Mouse (Mus musculus) kidney, postnatal 0 days (tissue): ENCODE data around the gene Supt20. TPM values are rescaled to one million over a fixed set of nuclear protein-coding genes. Genes with fewer than 3 reads are reported as not detected.

Experiments
- ATAC-seq: fragments of 200-750 bp; cut with Nextera tagmentation; replicated peaks from 2 replicates; pipeline ENCODE4 v1.8.0; 2017; ENCODE audit warnings: low read depth, moderate number of reproducible peaks, moderate TSS enrichment, moderate library complexity; ENCODE audit not compliant: low FRiP score
- DNase-seq: peaks from one replicate; pipeline ENCODE4 v3.0.0-alpha.2; 2016; ENCODE audit warnings: low spot score
- H3K27ac ChIP-seq: fragments of 300-500 bp; sonication (generic); 2 replicates; pipeline ENCODE4 v1.5.1; 2014; ENCODE audit warnings: mild to moderate bottlenecking
- H3K27me3 ChIP-seq: fragments of 300-500 bp; sonication (generic); 2 replicates; pipeline ENCODE4 v1.6.1; 2014; ENCODE audit warnings: low read length, mixed read lengths; ENCODE audit not compliant: insufficient read depth
- H3K36me3 ChIP-seq: fragments of 300-500 bp; sonication (generic); 2 replicates; pipeline ENCODE4 v1.6.1; 2014; ENCODE audit warnings: low read length, mixed read lengths; ENCODE audit not compliant: insufficient read depth
- H3K4me1 ChIP-seq: fragments of 300-500 bp; sonication (generic); replicated peaks from 2 replicates; pipeline ENCODE4 v1.6.1; 2014; ENCODE audit warnings: antibody characterized with exemption, low read length, mixed read lengths; ENCODE audit not compliant: insufficient read depth
- H3K4me2 ChIP-seq: fragments of 300-500 bp; sonication (generic); 2 replicates; pipeline ENCODE4 v1.6.1; 2014; ENCODE audit warnings: mild to moderate bottlenecking, low read length, moderate library complexity, mixed read lengths
- H3K4me3 ChIP-seq: fragments of 300-500 bp; sonication (generic); replicated peaks from 2 replicates; pipeline ENCODE4 v1.5.1; 2014; ENCODE audit warnings: low read depth, low read length
- H3K9ac ChIP-seq: fragments of 300-500 bp; sonication (generic); 2 replicates; pipeline ENCODE4 v1.6.1; 2014; ENCODE audit warnings: low read depth, low read length
- H3K9me3 ChIP-seq: fragments of 300-500 bp; sonication (generic); replicated peaks from 2 replicates; pipeline ENCODE4 v1.6.1; 2016; ENCODE audit warnings: low read length, inconsistent platforms, mixed read lengths
- CTCF ChIP-seq: IDR thresholded peaks from 2 replicates; pipeline ENCODE4 v1.5.1; 2016; ENCODE audit warnings: antibody characterized with exemption, low read depth, mild to moderate bottlenecking, moderate library complexity
- WGBS: fragments of 180-500 bp; shearing (Covaris S2); extraction: QIAGEN DNeasy Blood & Tissue Kit; methylation state at CpG from one replicate; pipeline ENCODE4 v1.1.7; 2014; 5-methylcytosine and 5-hydroxymethylcytosine counted together
- polyA plus RNA-seq: library from polyadenylated mRNA; unstranded; fragments of >200 nt; fragmentation: Nextera tagmentation; extraction: Ambion mirVana; gene quantifications from 2 replicates; pipeline ENCODE4 v1.2.1, GENCODE M21; 2015

Supt20 gene
- polyA plus RNA-seq, 1 experiment from 2014 or later = 69.0 TPM

- no peak for DNase-seq
- TF ChIP-seq CTCF = no peak
- WGBS = 93% methylated on average over 11 of the region's 11 CpGs
- Histone ChIP-seq H3K9ac (no peak overlapping the region), H3K9me3 (no peaks in the 10 kb centered on the region), H3K4me2 (no peak overlapping the region), H3K4me1 (no peaks in the 10 kb centered on the region), H3K27ac (no peak overlapping the region), H3K4me3 (no peak overlapping the region), H3K27me3 (no peaks in the 10 kb centered on the region), H3K36me3 (peaks cover 62% of the 10 kb centered on the region)
- ATAC-seq = no peak
These were observed 49.4 kb downstream of the Supt20 start for GRCm38 (mm10) chr3:54741965-54742364.

GRCm38 (mm10) chr3:54745799-54746198 lies 53.2 kb downstream of the Supt20 start:
- Histone ChIP-seq H3K9ac (no peak overlapping the region), H3K4me3 (no peak overlapping the region), H3K9me3 (no peaks in the 10 kb centered on the region), H3K36me3 (peaks cover 78% of the 10 kb centered on the region), H3K27me3 (no peaks in the 10 kb centered on the region), H3K27ac (no peak overlapping the region), H3K4me2 (no peak overlapping the region), H3K4me1 (no peaks in the 10 kb centered on the region)
- ATAC-seq (peak; percentile 68; the same call in 1 of the 2 replicates), DNase-seq (peak; percentile 50)
- TF ChIP-seq CTCF = peak; percentile 66
- WGBS = 60% methylated on average over 5 of the region's 5 CpGs

GRCm38 (mm10) chr3:54753411-54753810 lies 60.8 kb downstream of the Supt20 start:
- Histone ChIP-seq H3K9me3 (no peaks in the 10 kb centered on the region), H3K4me2 (no peak overlapping the region), H3K9ac (no peak overlapping the region), H3K27ac (no peak overlapping the region), H3K4me3 (no peak overlapping the region), H3K27me3 (no peaks in the 10 kb centered on the region), H3K4me1 (peaks cover 3% of the 10 kb centered on the region; the same call in 1 of the 2 replicates), H3K36me3 (peaks cover 12% of the 10 kb centered on the region)
- WGBS = 64% methylated on average over 4 of the region's 4 CpGs
- DNase-seq = no peak
- no peak for ATAC-seq
- TF ChIP-seq CTCF = no peak

- WGBS = under 1% methylated on average over 65 of the region's 66 CpGs
- Histone ChIP-seq H3K27ac (peak within 1 kb of the TSS; percentile 63), H3K9ac (peak within 1 kb of the TSS; percentile 63), H3K27me3 (no peaks in the 10 kb centered on the region), H3K9me3 (no peaks in the 10 kb centered on the region), H3K36me3 (0 out of 2 replicates have a peak, but pooled peaks cover 2% of the 10 kb centered on the region), H3K4me2 (peak within 1 kb of the TSS; percentile 87), H3K4me1 (peaks cover 3% of the 10 kb centered on the region; the same call in 1 of the 2 replicates), H3K4me3 (peak within 1 kb of the TSS; percentile 52)
- peak; percentile 68 for DNase-seq
- ATAC-seq = peak; percentile 86
- no peak for TF ChIP-seq CTCF
These were observed 62.8 kb downstream of the Supt20 start, which contains the start of gene Smad9 for GRCm38 (mm10) chr3:54755145-54756041. Smad9 (plus strand) TSS chr3:54755582.

GRCm38 (mm10) chr3:54756058-54756457 lies 63.5 kb downstream of the Supt20 start:
- Histone ChIP-seq H3K4me3 (peak overlapping the region; percentile 52), H3K36me3 (no peaks in the 10 kb centered on the region), H3K27ac (peak overlapping the region; percentile 63; the same call in 1 of the 2 replicates), H3K27me3 (no peaks in the 10 kb centered on the region), H3K9me3 (no peaks in the 10 kb centered on the region), H3K4me1 (peaks cover 3% of the 10 kb centered on the region; the same call in 1 of the 2 replicates), H3K9ac (peak overlapping the region; percentile 63), H3K4me2 (peak overlapping the region; percentile 87)
- WGBS = under 1% methylated on average over 11 of the region's 11 CpGs
- ATAC-seq (no peak; the same call in 1 of the 2 replicates), DNase-seq (peak; percentile 58)
- TF ChIP-seq CTCF = no peak

- DNase-seq (no peak), ATAC-seq (no peak)
- Histone ChIP-seq H3K36me3 (no peaks in the 10 kb centered on the region), H3K4me2 (no peak overlapping the region), H3K27me3 (no peaks in the 10 kb centered on the region), H3K4me1 (peaks cover 3% of the 10 kb centered on the region; the same call in 1 of the 2 replicates), H3K4me3 (no peak overlapping the region), H3K9ac (no peak overlapping the region), H3K9me3 (no peaks in the 10 kb centered on the region), H3K27ac (no peak overlapping the region)
- TF ChIP-seq CTCF = no peak
- 77% methylated on average over 8 of the region's 8 CpGs for WGBS
These were observed 64.8 kb downstream of the Supt20 start for GRCm38 (mm10) chr3:54757446-54757845.
